Mouse (Mus musculus) large intestine, adult 2 months (tissue): Measurements from ENCODE around the gene Slc23a4. TPM values are rescaled to one million over a fixed set of nuclear protein-coding genes. Genes with fewer than 3 reads are reported as not detected.

Source experiments
- DNase-seq: peaks from one replicate; pipeline ENCODE4 v3.0.0-alpha.2; 2012; ENCODE audit warnings: low read depth, low spot score
- WGBS: fragments of 180-500 bp; shearing (Covaris S2); methylation state at CpG from one replicate; pipeline ENCODE4 v1.1.7; 2018; 5-methylcytosine and 5-hydroxymethylcytosine counted together
- polyA plus RNA-seq: library from polyadenylated mRNA; depleted of rRNA; stranded (reverse); fragments of >200 nt; gene quantifications from 2 replicates; pipeline ENCODE4 v1.2.3, GENCODE M21; 2012

Slc23a4 gene
- polyA plus RNA-seq, 1 experiment: 37.3 TPM

GRCm38 (mm10) chr6:34964550-34964949 lies 23.7 kb downstream of the Slc23a4 start:
- WGBS: 84% methylated on average over 2 of the region's 2 CpGs
- DNase-seq: no peak

GRCm38 (mm10) chr6:34959131-34959530 lies 29.1 kb downstream of the Slc23a4 start:
- WGBS: 94% methylated on average over 7 of the region's 7 CpGs
- no peak for DNase-seq

- DNase-seq: no peak
- whole genome bisulfite sequencing: 48% methylated on average over 8 of the region's 8 CpGs
These were observed 32.4 kb downstream of the Slc23a4 start for GRCm38 (mm10) chr6:34955862-34956241.

GRCm38 (mm10) chr6:34954926-34955861 lies 33.0 kb downstream of the Slc23a4 start:
- WGBS: 57% methylated on average over 18 of the region's 18 CpGs
- DNase-seq: no peak

GRCm38 (mm10) chr6:34951956-34952667 lies 36.1 kb downstream of the Slc23a4 start:
- no peak for DNase-seq
- WGBS: 70% methylated on average over 7 of the region's 7 CpGs

DNA sequence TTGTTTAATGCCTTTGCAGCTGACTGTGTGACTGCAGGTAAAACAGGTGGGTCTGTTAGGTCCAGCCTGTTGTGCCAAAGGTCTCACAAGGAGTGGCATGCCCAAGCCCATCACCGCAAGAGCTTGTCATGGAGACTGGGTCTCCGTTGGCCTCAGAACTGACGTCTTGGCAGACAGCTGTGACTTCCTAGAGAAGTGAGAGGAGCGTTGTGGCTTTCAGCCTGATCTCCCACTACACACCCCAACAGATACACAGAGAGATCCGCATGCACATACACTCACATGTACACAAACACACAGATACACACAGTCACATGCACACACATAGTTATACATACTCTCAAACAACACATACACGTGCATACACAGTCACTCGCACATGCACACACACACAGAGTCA lies 36.7 kb downstream of the Slc23a4 start:
- DNase-seq: no peak
- WGBS: 86% methylated on average over 7 of the region's 7 CpGs

DNA sequence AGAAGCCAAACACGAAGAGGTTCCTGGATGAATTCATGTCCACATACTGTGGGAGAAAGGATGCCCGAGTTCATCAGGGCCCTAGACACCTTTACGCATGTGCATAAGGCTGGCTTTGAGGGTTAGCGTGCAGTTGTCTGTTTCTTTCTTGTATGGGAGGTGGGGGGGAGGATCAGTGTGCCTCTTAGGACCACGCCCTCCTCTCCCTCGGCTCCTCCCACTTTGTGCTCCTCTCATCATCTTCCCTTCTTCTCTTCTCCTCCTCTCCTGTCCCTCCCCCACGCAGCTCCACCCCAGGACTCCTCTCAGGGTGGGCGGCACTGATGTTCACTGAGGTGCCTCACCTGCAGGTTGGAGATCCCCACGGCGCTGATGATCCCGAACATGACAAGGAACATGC lies 39.7 kb downstream of the Slc23a4 start:
- WGBS: 56% methylated on average over 11 of the region's 11 CpGs
- no peak for DNase-seq

DNA sequence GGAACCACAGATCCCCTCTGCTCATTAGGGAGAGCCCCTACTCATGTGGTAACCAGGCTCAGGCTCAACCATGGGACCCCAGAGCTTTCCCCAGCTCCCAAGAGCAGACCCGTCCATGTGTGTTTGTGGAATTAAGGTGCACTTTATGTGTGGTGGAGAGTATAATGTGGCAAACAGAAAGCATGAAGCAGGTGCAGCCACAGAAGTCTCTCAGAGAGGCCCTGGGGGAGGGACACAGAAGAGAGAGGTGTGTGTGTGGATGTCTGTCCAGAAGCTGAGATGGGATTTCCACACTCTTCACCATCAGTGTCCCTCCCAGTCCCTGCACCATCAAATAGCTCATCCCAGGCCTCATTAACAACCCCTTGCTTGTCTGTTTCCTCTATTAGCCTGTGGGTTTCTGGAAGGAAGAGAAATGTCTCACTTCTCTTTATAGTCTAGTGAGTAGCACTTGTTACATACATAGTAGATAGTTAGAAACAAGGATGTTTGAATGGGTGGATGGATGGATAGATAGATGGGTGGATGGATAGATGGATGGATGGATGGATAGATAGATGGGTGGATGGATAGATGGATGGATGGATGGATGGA lies 41.6 kb downstream of the Slc23a4 start:
- 78% methylated on average over 1 of the region's 1 CpGs for WGBS
- no peak for DNase-seq

DNA sequence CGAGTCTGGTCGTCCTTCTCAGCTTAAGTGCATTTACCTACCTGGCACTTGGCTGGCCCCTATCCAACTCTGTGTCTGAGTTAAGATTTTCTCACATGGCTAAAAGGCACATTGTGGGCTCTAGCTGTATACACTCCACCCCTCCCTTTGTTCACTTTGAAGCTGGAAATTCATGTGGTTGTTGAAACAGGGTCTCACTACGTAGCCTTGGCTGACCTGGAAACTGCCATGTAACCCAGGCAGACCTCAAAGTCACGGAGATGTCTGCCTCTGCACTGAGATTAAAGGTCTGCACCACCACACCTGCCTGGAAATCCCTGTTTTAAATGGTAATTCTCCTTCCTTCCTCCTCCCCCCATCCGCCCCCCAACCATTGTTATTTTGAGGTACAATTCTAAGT lies 44.7 kb downstream of the Slc23a4 start:
- 54% methylated on average over 5 of the region's 5 CpGs for WGBS
- no peak for DNase-seq

DNA sequence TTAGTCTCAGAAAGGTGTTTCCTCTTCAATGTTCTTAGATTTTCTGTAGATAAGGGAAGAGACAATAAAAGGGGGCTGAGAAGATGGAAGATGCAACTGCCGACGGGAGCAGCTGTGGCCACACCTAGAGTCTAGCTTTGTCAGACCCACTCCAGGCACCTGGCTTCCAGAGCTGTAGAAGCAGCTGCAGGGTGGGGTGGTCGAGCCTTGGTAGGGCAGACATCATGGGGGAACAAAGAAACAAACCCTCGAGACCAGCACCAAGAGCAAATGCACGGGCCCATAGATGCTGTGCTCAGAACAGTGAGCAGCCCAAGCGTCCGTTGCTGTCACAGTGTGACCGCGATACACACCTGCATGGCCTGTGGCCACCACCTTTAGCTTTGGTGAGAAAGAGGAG lies 45.8 kb downstream of the Slc23a4 start:
- 75% methylated on average over 9 of the region's 9 CpGs for WGBS
- DNase-seq: no peak

DNA sequence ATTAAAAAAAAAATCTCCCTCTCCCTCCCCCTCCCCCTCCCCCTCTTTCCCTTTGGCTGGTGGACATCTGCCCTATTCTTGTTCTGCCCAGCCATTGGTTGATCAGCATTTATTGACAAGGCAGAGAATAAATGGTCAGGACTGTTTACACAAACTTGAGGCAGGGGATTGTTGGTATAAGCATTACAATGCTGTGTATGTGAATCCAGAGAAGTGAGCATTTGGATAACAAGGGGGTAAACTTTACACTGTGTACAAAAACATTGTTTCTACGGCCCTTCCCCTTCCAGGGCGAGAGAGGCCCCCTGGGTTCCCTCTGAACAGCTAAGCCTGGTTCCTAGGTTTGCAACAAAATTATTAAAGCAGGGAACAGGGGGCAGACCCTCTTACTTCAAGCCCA lies 46.7 kb downstream of the Slc23a4 start:
- WGBS: 75% methylated on average over 2 of the region's 2 CpGs
- no peak for DNase-seq

GRCm38 (mm10) chr6:34939451-34939850 lies 48.8 kb downstream of the Slc23a4 start:
- no peak for DNase-seq
- 92% methylated on average over 8 of the region's 8 CpGs for WGBS

DNA sequence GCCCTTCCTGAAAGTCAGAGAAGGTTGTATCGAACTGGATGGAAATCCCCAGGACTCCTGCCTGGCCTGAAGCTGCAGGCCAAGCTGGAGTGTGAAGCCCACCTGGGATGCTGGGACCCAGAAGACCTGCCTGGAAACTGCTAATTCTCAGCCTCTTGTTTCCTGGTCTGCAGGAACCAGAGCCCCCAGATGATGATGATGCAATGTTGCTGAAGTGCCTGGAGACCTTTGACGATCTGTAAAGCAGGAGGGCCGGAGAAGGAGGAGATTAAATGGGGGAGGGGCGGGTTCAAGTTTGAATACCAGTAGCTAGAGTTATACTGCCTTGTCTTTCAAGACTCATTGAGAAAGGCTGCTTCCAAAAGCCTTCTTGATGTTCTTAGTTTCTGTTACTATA lies 49.3 kb downstream of the Slc23a4 start:
- WGBS: 49% methylated on average over 4 of the region's 4 CpGs
- no peak for DNase-seq

- WGBS: 51% methylated on average over 7 of the region's 7 CpGs
- DNase-seq: no peak
These were observed 49.8 kb downstream of the Slc23a4 start for GRCm38 (mm10) chr6:34938280-34938928.

- WGBS: 75% methylated on average over 5 of the region's 5 CpGs
- no peak for DNase-seq
These were observed 51.5 kb downstream of the Slc23a4 start for GRCm38 (mm10) chr6:34936743-34937142.

DNA sequence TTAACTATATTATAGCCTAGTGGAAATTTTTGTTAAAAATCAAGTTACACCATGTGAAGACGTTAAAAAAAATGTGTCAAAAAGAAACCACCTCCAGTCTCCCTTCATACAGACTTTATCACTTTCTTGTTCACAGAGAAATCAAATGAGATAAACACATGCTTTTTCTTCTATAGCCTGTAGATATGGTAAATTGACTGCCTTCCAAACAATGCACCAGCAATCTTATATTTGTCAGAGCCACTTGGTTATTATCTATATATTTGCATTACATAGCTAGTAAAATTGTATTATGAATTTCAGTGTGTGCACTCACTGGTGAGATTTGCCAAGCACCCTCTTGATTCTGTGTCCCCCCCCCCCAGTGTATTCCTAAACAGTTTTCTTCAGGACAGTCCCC lies 55.6 kb downstream of the Slc23a4 start:
- 88% methylated on average over 1 of the region's 1 CpGs for WGBS
- no peak for DNase-seq

GRCm38 (mm10) chr6:34927594-34927993 lies 60.6 kb downstream of the Slc23a4 start:
- no peak for DNase-seq
- 93% methylated on average over 8 of the region's 8 CpGs for WGBS

DNA sequence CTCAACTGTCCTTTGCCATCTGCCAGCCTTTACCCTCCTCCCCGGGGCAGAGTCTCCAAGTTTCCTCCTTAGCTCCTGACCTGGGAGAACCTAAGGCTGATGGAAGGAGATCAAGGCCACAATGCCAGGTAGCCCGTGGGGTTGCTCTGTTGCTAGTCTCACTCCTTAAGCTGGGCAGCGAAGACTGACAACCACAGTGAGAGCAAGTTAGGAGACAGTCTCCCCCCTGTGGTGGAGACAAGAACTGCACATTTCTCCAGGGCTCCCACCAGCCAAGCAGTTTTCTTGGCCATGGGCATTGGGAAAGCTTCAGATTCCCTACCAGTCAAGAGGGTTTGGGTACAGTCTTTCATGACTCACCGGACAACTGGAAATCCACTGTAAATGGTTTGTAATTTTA lies 61.0 kb downstream of the Slc23a4 start:
- DNase-seq: peak; percentile 25
- WGBS: 39% methylated on average over 4 of the region's 4 CpGs

DNA sequence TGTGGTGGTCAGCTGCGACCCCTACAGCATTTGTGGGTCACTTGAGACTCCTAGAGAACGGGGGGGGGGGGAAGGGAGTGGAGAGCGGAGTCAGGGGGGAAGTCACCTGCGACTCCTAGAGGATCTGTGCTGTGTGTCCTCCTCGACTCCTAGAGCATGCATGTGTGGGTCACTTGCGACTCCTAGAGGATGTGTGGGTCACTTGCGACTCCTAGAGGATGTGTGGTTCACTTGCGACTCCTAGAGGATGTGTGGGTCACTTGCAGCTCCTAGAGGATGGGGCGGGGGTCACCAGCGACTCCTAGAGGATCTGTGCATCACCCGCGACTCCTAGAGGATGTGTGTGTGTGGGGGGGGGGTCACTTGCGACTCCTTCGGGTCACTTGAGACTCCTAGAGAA lies 66.3 kb downstream of the Slc23a4 start:
- WGBS: 56% methylated on average over 14 of the region's 14 CpGs
- no peak for DNase-seq

DNA sequence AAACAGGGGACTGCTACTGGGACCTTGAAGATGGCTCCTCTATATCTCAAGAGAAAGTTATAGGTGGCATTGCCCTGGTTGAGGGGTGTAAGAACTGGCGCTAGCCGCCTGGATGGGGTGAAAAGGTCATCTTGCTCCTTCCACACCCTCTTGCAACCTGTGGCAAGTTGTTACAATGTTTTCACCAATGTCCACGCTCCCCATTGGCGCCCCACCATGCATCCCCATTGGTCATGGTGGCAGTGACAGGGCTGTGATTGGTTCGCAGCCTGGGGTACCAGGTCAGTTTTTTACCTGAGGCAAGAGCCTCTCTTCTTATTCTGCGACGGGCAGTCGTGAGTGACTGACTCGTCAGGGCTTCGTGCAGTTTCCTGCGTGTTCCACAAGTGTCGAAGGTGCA lies 67.6 kb downstream of the Slc23a4 start:
- no peak for DNase-seq
- 93% methylated on average over 12 of the region's 12 CpGs for WGBS
